Mouse (Mus musculus): ENCODE measurements around the gene Ralgps2. TPM values are rescaled to one million over a fixed set of nuclear protein-coding genes. Genes with fewer than 3 reads are reported as not detected.

Gene Ralgps2
- polyA plus RNA-seq, 1 experiment from 2014 or later = 59.3 TPM

DNA sequence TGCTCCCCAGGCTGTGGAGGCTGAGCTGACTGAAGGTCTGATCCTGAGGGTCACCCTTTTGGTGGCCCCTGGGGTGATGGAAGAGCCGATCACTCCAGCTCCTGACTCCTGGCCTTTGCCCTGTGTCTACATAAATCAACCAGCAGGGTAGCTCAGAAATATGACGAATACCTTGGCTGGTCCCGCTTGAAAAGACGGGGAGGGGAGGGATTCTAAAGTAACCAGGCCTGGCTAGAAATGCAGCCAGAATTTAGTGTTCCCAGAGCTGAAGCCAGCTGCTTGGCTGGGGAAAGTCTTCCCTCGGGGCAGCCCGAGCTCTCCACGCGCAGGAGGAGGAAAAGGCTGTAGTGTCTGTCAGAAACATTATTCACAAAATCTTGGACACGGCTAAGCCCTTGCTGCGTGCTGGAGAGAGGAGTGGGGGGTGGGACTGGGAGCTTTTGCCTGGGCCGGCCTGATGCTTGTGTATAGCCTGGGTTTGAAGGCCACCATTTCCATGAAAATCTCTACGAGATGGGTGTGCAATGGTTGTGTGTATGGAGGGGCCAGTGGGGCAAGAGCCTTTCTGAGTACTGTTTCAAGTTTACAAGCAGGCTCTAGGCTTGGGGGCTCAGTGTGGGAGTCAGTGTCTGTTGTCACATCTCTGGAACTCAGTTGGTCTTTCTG, 158.2 kb downstream of the Ralgps2 start:
- H3K4me2 ChIP-seq (replicated peaks; ENCODE audit: low read depth, low read length) = 0 out of 2 replicates have a peak overlapping the region, but pooled peaks have one; percentile 2
- H3K9me3 ChIP-seq (ENCODE audit: low read length) = no peaks in the 10 kb centered on the region
- H3K27me3 ChIP-seq (ENCODE audit: insufficient read depth, low read length) = no peaks in the 10 kb centered on the region
- H3K4me3 ChIP-seq (ENCODE audit: low read length) = no peak overlapping the region
- 5% methylated on average over 12 of the region's 12 CpGs for WGBS
- peaks cover 46% of the 10 kb centered on the region for H3K4me1 ChIP-seq (ENCODE audit: insufficient read depth, low read length)
- ATAC-seq (ENCODE audit: low FRiP score, low TSS enrichment) = peak; percentile 63
- 0 out of 2 replicates have a peak overlapping the region, but pooled peaks have one; percentile 3 for H3K9ac ChIP-seq (replicated peaks; ENCODE audit: low read length)
- peak overlapping the region; percentile 75 for H3K27ac ChIP-seq (ENCODE audit: low read length)
- no peaks in the 10 kb centered on the region for H3K36me3 ChIP-seq (ENCODE audit: insufficient read depth, low read length)

DNA sequence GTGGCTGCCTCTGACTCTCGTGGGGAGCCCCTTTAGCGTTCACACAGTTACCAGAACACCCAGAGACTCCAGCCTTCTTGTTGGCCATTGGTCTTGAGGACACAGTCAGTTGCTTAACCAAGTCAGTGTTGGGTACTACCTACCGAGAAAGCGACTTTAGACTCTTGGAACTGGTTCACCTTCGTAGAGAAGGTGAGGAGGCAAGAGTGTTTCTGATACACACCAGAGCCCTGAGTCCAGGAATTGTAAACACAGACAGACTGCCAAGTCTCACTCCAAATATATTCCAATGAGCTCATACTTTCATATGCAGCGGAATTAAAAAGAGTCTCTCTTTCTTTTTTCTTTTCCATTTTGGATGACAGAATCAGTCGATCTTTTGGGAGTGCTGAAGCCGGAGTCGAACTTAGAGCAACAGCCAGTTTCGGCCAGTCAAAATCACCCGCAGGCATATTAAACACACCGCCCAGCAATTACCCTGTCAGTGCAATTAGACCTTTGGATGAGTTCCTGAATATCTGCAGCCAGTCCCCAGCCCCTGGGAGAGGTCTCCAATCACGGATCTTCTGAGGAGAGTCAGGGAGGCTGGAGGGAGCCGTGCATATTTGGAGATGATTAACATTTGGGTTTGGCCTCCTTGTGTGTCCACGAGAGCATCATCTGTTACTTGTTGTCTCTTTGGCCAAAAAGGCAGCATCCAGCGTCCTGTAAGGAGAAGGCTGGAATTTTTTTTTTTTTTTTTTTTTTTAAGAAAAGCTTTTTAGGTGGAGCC, 159.0 kb downstream of the Ralgps2 start:
- H3K27ac ChIP-seq (ENCODE audit: low read length) = peak overlapping the region; percentile 75; the same call in 1 of the 2 replicates
- 49% methylated on average over 16 of the region's 16 CpGs for WGBS
- no peak for ATAC-seq (ENCODE audit: low FRiP score, low TSS enrichment)

DNA sequence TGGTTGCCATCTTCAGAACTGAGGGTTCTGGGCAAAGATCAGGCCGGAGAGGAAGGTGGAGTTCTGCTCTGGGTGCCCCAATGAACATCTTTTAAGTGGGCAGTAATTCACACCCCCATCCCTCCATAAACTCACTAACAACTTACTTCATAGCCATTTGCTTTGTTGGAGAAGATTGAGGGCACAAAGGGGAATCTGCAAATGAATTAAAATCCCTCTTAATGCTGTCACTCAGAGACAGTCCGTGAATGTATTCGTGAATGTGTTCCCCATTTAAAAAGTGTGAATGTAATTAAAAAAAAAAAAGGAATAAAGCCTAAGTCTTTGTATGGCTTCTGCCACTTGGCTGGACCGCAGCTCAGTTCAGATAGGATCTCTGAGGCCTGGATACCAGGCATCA, 159.8 kb downstream of the Ralgps2 start:
- Histone ChIP-seq H3K9me3 (ENCODE audit: low read length) (no peaks in the 10 kb centered on the region), H3K4me1 (ENCODE audit: insufficient read depth, low read length) (peaks cover 58% of the 10 kb centered on the region), H3K4me2 (replicated peaks; ENCODE audit: low read depth, low read length) (no peak overlapping the region), H3K27me3 (ENCODE audit: insufficient read depth, low read length) (no peaks in the 10 kb centered on the region), H3K27ac (ENCODE audit: low read length) (no peak overlapping the region), H3K9ac (replicated peaks; ENCODE audit: low read length) (no peak overlapping the region), H3K36me3 (ENCODE audit: insufficient read depth, low read length) (no peaks in the 10 kb centered on the region), H3K4me3 (ENCODE audit: low read length) (no peak overlapping the region)
- ATAC-seq (ENCODE audit: low FRiP score, low TSS enrichment) = no peak
- WGBS = 57% methylated on average over 4 of the region's 4 CpGs

More for the DNA sequence above, 159.0 kb downstream of the Ralgps2 start:
- Histone ChIP-seq H3K9ac (replicated peaks; ENCODE audit: low read length) (no peak overlapping the region), H3K27me3 (ENCODE audit: insufficient read depth, low read length) (no peaks in the 10 kb centered on the region), H3K4me2 (replicated peaks; ENCODE audit: low read depth, low read length) (no peak overlapping the region), H3K36me3 (ENCODE audit: insufficient read depth, low read length) (no peaks in the 10 kb centered on the region), H3K4me3 (ENCODE audit: low read length) (no peak overlapping the region), H3K4me1 (ENCODE audit: insufficient read depth, low read length) (peaks cover 53% of the 10 kb centered on the region), H3K9me3 (ENCODE audit: low read length) (no peaks in the 10 kb centered on the region)

DNA sequence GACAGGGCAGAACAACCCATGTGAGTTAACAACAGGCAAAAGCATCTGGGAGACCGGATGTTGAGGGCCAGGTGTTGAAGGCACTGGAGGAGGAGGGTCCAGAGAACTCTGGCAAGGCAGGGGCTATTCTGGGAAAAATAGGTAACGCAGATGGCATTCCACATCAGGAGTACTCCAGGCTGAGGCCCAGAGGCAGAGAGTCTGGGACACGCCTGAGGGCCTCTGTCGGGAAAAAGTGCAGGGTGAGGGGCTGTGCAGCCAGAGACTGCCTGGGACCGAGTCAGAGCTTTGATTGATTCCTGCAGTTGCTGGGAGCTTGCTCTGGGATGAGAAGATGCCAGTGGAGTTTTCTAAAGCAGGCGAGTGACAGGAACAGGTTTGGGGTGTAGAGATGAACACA, 160.4 kb downstream of the Ralgps2 start:
- no peak overlapping the region for H3K4me3 ChIP-seq (ENCODE audit: low read length)
- 24% methylated on average over 6 of the region's 6 CpGs for WGBS
- H3K4me2 ChIP-seq (replicated peaks; ENCODE audit: low read depth, low read length) = no peak overlapping the region
- no peaks in the 10 kb centered on the region for H3K27me3 ChIP-seq (ENCODE audit: insufficient read depth, low read length)
- peak; percentile 39; the same call in 1 of the 2 replicates for ATAC-seq (ENCODE audit: low FRiP score, low TSS enrichment)
- no peaks in the 10 kb centered on the region for H3K36me3 ChIP-seq (ENCODE audit: insufficient read depth, low read length)
- no peaks in the 10 kb centered on the region for H3K9me3 ChIP-seq (ENCODE audit: low read length)
- no peak overlapping the region for H3K27ac ChIP-seq (ENCODE audit: low read length)
- no peak overlapping the region for H3K9ac ChIP-seq (replicated peaks; ENCODE audit: low read length)
- peaks cover 54% of the 10 kb centered on the region for H3K4me1 ChIP-seq (ENCODE audit: insufficient read depth, low read length)

DNA sequence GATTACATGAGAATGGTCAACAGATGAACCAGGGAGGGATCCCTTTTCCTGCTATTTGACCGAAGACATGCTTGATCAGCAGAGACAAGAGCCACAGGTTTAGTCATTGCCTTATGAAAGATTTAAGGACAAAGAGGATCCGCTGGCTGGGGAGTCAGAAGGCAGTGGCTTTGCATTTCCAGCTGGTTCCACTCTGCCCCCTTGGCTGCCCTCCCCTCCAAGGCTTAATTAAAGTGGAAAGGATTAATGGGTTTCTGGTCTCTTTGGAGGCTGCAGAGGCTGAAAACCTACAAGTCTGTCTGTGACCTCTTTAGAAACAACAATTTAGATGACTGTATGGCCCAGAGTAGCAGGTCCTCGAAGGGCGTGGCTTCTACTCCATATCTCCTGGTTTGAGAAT, 161.5 kb downstream of the Ralgps2 start:
- H3K4me3 ChIP-seq (ENCODE audit: low read length) = no peak overlapping the region
- no peaks in the 10 kb centered on the region for H3K9me3 ChIP-seq (ENCODE audit: low read length)
- H3K27me3 ChIP-seq (ENCODE audit: insufficient read depth, low read length) = no peaks in the 10 kb centered on the region
- 0 out of 2 replicates have a peak, but pooled peaks have one; percentile 12 for ATAC-seq (ENCODE audit: low FRiP score, low TSS enrichment)
- WGBS = 35% methylated on average over 4 of the region's 4 CpGs
- H3K9ac ChIP-seq (replicated peaks; ENCODE audit: low read length) = no peak overlapping the region
- no peaks in the 10 kb centered on the region for H3K36me3 ChIP-seq (ENCODE audit: insufficient read depth, low read length)
- H3K27ac ChIP-seq (ENCODE audit: low read length) = 0 out of 2 replicates have a peak overlapping the region, but pooled peaks have one; percentile 2
- H3K4me1 ChIP-seq (ENCODE audit: insufficient read depth, low read length) = peaks cover 54% of the 10 kb centered on the region
- no peak overlapping the region for H3K4me2 ChIP-seq (replicated peaks; ENCODE audit: low read depth, low read length)

DNA sequence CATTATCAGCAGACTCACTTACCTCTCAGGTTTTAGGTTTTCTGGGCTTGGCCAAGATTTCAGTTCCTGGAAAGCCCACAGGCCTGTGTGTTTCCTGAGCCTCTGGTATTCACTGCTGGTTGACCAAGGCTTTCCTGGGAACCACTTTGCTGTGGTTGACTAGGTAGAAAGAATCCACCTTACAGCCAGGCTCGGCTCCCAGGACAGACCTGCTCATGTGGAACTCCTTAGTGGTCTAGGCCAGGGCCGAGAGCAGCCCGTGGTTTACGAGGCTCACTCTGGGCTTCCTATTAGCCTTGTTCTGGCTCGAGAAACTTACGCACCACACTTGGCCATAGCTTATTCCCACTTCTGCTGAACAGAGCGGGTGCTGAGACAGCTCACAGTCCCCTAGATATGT, 163.4 kb downstream of the Ralgps2 start:
- Histone ChIP-seq H3K4me1 (ENCODE audit: insufficient read depth, low read length) (peaks cover 38% of the 10 kb centered on the region), H3K27me3 (ENCODE audit: insufficient read depth, low read length) (no peaks in the 10 kb centered on the region), H3K4me2 (replicated peaks; ENCODE audit: low read depth, low read length) (no peak overlapping the region), H3K9me3 (ENCODE audit: low read length) (no peaks in the 10 kb centered on the region), H3K9ac (replicated peaks; ENCODE audit: low read length) (no peak overlapping the region), H3K4me3 (ENCODE audit: low read length) (no peak overlapping the region), H3K36me3 (ENCODE audit: insufficient read depth, low read length) (no peaks in the 10 kb centered on the region), H3K27ac (ENCODE audit: low read length) (peak overlapping the region; percentile 60)
- WGBS = 44% methylated on average over 7 of the region's 7 CpGs
- ATAC-seq (ENCODE audit: low FRiP score, low TSS enrichment) = peak; percentile 77

DNA sequence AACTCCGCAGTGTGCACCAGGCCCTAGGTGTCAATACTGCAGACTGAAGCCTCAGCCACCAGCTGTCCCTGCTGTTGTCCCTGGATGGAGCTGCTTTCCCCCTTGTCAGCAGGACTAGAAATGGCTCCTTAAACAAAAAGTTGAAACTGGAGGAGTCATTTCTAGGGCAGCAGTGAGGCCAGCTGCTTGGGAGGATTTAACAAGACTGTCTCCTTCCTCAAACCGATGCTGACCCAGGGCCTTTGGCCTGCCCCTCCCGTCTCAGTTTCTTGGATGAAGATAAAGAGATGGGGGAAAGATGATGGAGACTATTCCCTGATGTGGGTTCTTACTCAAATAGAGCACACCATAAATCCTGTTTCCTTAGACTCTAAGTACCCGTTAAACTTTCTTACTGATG, 164.2 kb downstream of the Ralgps2 start:
- Histone ChIP-seq H3K4me3 (ENCODE audit: low read length) (no peak overlapping the region), H3K4me2 (replicated peaks; ENCODE audit: low read depth, low read length) (no peak overlapping the region), H3K4me1 (ENCODE audit: insufficient read depth, low read length) (peaks cover 33% of the 10 kb centered on the region), H3K9me3 (ENCODE audit: low read length) (no peaks in the 10 kb centered on the region), H3K9ac (replicated peaks; ENCODE audit: low read length) (no peak overlapping the region), H3K27ac (ENCODE audit: low read length) (peak overlapping the region; percentile 39; the same call in 1 of the 2 replicates), H3K27me3 (ENCODE audit: insufficient read depth, low read length) (no peaks in the 10 kb centered on the region), H3K36me3 (ENCODE audit: insufficient read depth, low read length) (no peaks in the 10 kb centered on the region)
- no peak for ATAC-seq (ENCODE audit: low FRiP score, low TSS enrichment)
- 38% methylated on average over 4 of the region's 4 CpGs for WGBS

DNA sequence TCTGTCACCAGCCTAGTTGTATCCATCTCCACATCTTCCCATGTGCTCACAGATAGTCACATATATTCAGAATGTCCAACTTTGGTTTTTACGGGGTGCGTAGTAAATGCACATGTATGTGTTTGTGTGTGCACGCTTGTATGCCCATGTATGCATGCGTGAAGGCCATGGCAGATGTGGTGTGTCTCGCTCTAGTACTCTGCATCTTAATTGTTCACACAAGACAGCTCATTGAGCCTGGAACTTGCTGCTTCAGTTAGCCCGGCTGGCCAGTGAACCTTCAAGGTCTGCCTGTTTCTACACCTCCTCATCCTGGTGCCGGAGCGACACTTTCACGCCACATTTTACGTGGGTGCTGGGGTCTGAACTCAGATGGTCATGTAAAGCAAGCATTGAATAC, 168.6 kb downstream of the Ralgps2 start:
- Histone ChIP-seq H3K4me3 (ENCODE audit: low read length) (no peak overlapping the region), H3K27ac (ENCODE audit: low read length) (no peak overlapping the region), H3K9me3 (ENCODE audit: low read length) (peaks cover 17% of the 10 kb centered on the region), H3K36me3 (ENCODE audit: insufficient read depth, low read length) (no peaks in the 10 kb centered on the region; the same call in 1 of the 2 replicates), H3K27me3 (ENCODE audit: insufficient read depth, low read length) (no peaks in the 10 kb centered on the region), H3K9ac (replicated peaks; ENCODE audit: low read length) (no peak overlapping the region), H3K4me1 (ENCODE audit: insufficient read depth, low read length) (peaks cover 8% of the 10 kb centered on the region), H3K4me2 (replicated peaks; ENCODE audit: low read depth, low read length) (no peak overlapping the region)
- 89% methylated on average over 10 of the region's 10 CpGs for WGBS
- ATAC-seq (ENCODE audit: low FRiP score, low TSS enrichment) = no peak

DNA sequence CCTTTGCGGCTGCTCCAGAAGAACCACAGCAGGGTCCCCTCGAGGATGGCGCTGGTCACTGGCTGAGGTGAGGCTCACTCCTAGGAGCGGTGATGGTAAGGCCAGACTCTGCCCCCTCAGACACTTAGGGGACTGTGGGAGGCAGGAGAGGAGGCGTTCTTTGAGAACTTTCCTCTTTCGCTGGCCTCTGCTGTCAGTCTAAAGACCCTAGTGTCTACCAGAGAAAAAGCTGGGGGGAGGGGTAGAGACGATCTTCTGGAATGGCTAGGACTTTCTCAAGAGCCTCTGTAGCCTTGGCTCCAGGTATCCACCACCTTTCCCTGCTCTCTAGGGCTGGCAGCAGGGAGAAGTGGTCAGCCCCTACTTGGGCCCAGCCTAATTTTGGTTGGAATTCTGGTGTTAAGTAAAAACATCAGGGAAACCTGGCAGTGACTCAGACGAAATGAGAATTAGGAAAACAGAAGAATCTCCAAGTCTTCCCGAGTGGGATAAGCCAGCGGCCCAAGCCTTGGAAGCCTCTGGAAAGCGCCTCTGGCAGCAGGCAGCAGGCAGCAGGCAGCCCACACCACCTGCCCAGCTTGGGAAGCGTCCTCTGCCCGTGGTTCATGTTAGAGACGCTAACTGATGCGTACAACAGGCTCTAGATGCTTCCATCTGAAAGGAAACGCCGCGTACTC, 169.7 kb downstream of the Ralgps2 start:
- Histone ChIP-seq H3K27me3 (ENCODE audit: insufficient read depth, low read length) (no peaks in the 10 kb centered on the region), H3K9me3 (ENCODE audit: low read length) (peaks cover 17% of the 10 kb centered on the region), H3K4me3 (ENCODE audit: low read length) (no peak overlapping the region), H3K9ac (replicated peaks; ENCODE audit: low read length) (no peak overlapping the region), H3K4me2 (replicated peaks; ENCODE audit: low read depth, low read length) (no peak overlapping the region), H3K4me1 (ENCODE audit: insufficient read depth, low read length) (no peaks in the 10 kb centered on the region; the same call in 1 of the 2 replicates), H3K36me3 (ENCODE audit: insufficient read depth, low read length) (no peaks in the 10 kb centered on the region; the same call in 1 of the 2 replicates), H3K27ac (ENCODE audit: low read length) (no peak overlapping the region)
- WGBS = 76% methylated on average over 18 of the region's 18 CpGs
- no peak for ATAC-seq (ENCODE audit: low FRiP score, low TSS enrichment)

Data from kidney, embryonic 16.5 days (tissue).